Mouse (Mus musculus) 416B (cell line): ENCODE measurements around the gene Sema4c.

Source experiments
- DNase-seq: peaks from one replicate; pipeline ENCODE4 v3.0.0; 2011; ENCODE audit warnings: low read depth

Gene Sema4c

GRCm38 (mm10) chr1:36508238-36508637 lies 49.9 kb downstream of the Sema4c start:
- DNase-seq, result peak; percentile 21

- DNase-seq, result peak; percentile 63
Observed at GRCm38 (mm10) chr1:36501261-36501660, 56.9 kb downstream of the Sema4c start.
